Mouse (Mus musculus) kidney, embryonic 16.5 days (tissue): ENCODE measurements around the gene Wbp1l. TPM values are rescaled to one million over a fixed set of nuclear protein-coding genes. Genes with fewer than 3 reads are reported as not detected.

Source experiments
- ATAC-seq: fragments of 200-750 bp; cut with Nextera tagmentation; 2 replicates; pipeline ENCODE4 v1.8.0; 2017; ENCODE audit warnings: moderate TSS enrichment; ENCODE audit not compliant: low FRiP score, low TSS enrichment
- H3K27ac ChIP-seq: fragments of 300-500 bp; sonication (generic); 2 replicates; pipeline ENCODE4 v1.5.1; 2014; ENCODE audit warnings: low read length
- H3K27me3 ChIP-seq: fragments of 300-500 bp; sonication (generic); 2 replicates; pipeline ENCODE4 v1.6.1; 2014; ENCODE audit warnings: low read length, control low read depth, mixed read lengths; ENCODE audit not compliant: insufficient read depth
- H3K36me3 ChIP-seq: fragments of 300-500 bp; sonication (generic); 2 replicates; pipeline ENCODE4 v1.6.1; 2014; ENCODE audit warnings: low read length, control low read depth, mixed read lengths; ENCODE audit not compliant: insufficient read depth
- H3K4me1 ChIP-seq: fragments of 300-500 bp; sonication (generic); 2 replicates; pipeline ENCODE4 v1.6.1; 2014; ENCODE audit warnings: low read length, control low read depth, mixed read lengths; ENCODE audit not compliant: insufficient read depth
- H3K4me2 ChIP-seq: fragments of 300-500 bp; sonication (generic); replicated peaks from 2 replicates; pipeline ENCODE4 v1.6.1; 2014; ENCODE audit warnings: low read depth, low read length
- H3K4me3 ChIP-seq: fragments of 300-500 bp; sonication (generic); 2 replicates; pipeline ENCODE4 v1.5.1; 2014; ENCODE audit warnings: mild to moderate bottlenecking, low read length
- H3K9ac ChIP-seq: fragments of 300-500 bp; sonication (generic); replicated peaks from 2 replicates; pipeline ENCODE4 v1.6.1; 2014; ENCODE audit warnings: low read length
- H3K9me3 ChIP-seq: fragments of 300-500 bp; sonication (generic); 2 replicates; pipeline ENCODE4 v1.6.1; 2016; ENCODE audit warnings: low read length, control low read depth
- WGBS: fragments of 180-500 bp; shearing (Covaris S2); extraction: QIAGEN DNeasy Blood & Tissue Kit; methylation state at CpG from one replicate; pipeline ENCODE4 v1.1.7; 2014; 5-methylcytosine and 5-hydroxymethylcytosine counted together
- polyA plus RNA-seq: library from polyadenylated mRNA; unstranded; fragments of >200 nt; fragmentation: Nextera tagmentation; extraction: Ambion mirVana; gene quantifications from 2 replicates; pipeline ENCODE4 v1.2.1, GENCODE M21; 2015

Wbp1l gene
- polyA plus RNA-seq, 1 experiment from 2014 or later, result 53.4 TPM

- no peaks in the 10 kb centered on the region for H3K9me3 ChIP-seq
- WGBS, result 73% methylated on average over 4 of the region's 4 CpGs
- H3K4me1 ChIP-seq, result peaks cover 34% of the 10 kb centered on the region
- 0 out of 2 replicates have a peak overlapping the region, but pooled peaks have one; percentile 39 for H3K27ac ChIP-seq
- no peak for ATAC-seq
- H3K4me3 ChIP-seq, result no peak overlapping the region; the same call in 1 of the 2 replicates
- peak overlapping the region; percentile 42 for H3K4me2 ChIP-seq
- peaks cover 21% of the 10 kb centered on the region for H3K36me3 ChIP-seq
- H3K27me3 ChIP-seq, result no peaks in the 10 kb centered on the region
- H3K9ac ChIP-seq, result no peak overlapping the region
Observed at GRCm38 (mm10) chr19:46598187-46598586, 697 bp upstream of the Wbp1l start.

GRCm38 (mm10) chr19:46599375-46600256 is 732 bp downstream of the Wbp1l start:
- Histone ChIP-seq H3K27ac (peak overlapping the region; percentile 79), H3K9me3 (no peaks in the 10 kb centered on the region), H3K4me2 (peak overlapping the region; percentile 86), H3K4me1 (peaks cover 34% of the 10 kb centered on the region), H3K36me3 (peaks cover 14% of the 10 kb centered on the region; the same call in 1 of the 2 replicates), H3K4me3 (peak overlapping the region; percentile 100), H3K27me3 (no peaks in the 10 kb centered on the region), H3K9ac (peak overlapping the region; percentile 88)
- WGBS, result 12% methylated on average over 22 of the region's 22 CpGs
- peak; percentile 16; the same call in 1 of the 2 replicates for ATAC-seq

GRCm38 (mm10) chr19:46600371-46600770 is 1.5 kb downstream of the Wbp1l start:
- peaks cover 8% of the 10 kb centered on the region; the same call in 1 of the 2 replicates for H3K36me3 ChIP-seq
- H3K9me3 ChIP-seq, result no peaks in the 10 kb centered on the region
- no peaks in the 10 kb centered on the region for H3K27me3 ChIP-seq
- H3K4me1 ChIP-seq, result peaks cover 34% of the 10 kb centered on the region
- WGBS, result 62% methylated on average over 4 of the region's 4 CpGs
- H3K27ac ChIP-seq, result no peak overlapping the region
- H3K4me2 ChIP-seq, result peak overlapping the region; percentile 86
- H3K9ac ChIP-seq, result peak overlapping the region; percentile 88
- no peak for ATAC-seq
- peak overlapping the region; percentile 100 for H3K4me3 ChIP-seq

GRCm38 (mm10) chr19:46601491-46601890 is 2.6 kb downstream of the Wbp1l start:
- H3K36me3 ChIP-seq, result peaks cover 7% of the 10 kb centered on the region; the same call in 1 of the 2 replicates
- no peaks in the 10 kb centered on the region for H3K27me3 ChIP-seq
- peak overlapping the region; percentile 36; the same call in 1 of the 2 replicates for H3K9ac ChIP-seq
- peaks cover 34% of the 10 kb centered on the region for H3K4me1 ChIP-seq
- WGBS, result 45% methylated on average over 14 of the region's 14 CpGs
- H3K4me3 ChIP-seq, result no peak overlapping the region
- peak overlapping the region; percentile 11 for H3K4me2 ChIP-seq
- no peaks in the 10 kb centered on the region for H3K9me3 ChIP-seq
- no peak for ATAC-seq
- peak overlapping the region; percentile 47; the same call in 1 of the 2 replicates for H3K27ac ChIP-seq

GRCm38 (mm10) chr19:46602406-46602805 is 3.5 kb downstream of the Wbp1l start:
- H3K4me1 ChIP-seq, result peaks cover 37% of the 10 kb centered on the region
- no peak overlapping the region for H3K4me3 ChIP-seq
- no peaks in the 10 kb centered on the region for H3K27me3 ChIP-seq
- ATAC-seq, result no peak
- no peak overlapping the region for H3K27ac ChIP-seq
- 72% methylated on average over 4 of the region's 4 CpGs for WGBS
- H3K36me3 ChIP-seq, result peaks cover 11% of the 10 kb centered on the region; the same call in 1 of the 2 replicates
- no peak overlapping the region for H3K9ac ChIP-seq
- H3K4me2 ChIP-seq, result no peak overlapping the region
- no peaks in the 10 kb centered on the region for H3K9me3 ChIP-seq

GRCm38 (mm10) chr19:46606718-46607117 is 7.8 kb downstream of the Wbp1l start:
- Histone ChIP-seq H3K36me3 (peaks cover 17% of the 10 kb centered on the region; the same call in 1 of the 2 replicates), H3K27ac (no peak overlapping the region)
- ATAC-seq, result no peak

GRCm38 (mm10) chr19:46607424-46607823 is 8.5 kb downstream of the Wbp1l start:
- WGBS, result 57% methylated on average over 7 of the region's 7 CpGs
- H3K27ac ChIP-seq, result no peak overlapping the region

More at GRCm38 (mm10) chr19:46606718-46607117, 7.8 kb downstream of the Wbp1l start:
- Histone ChIP-seq H3K4me2 (no peak overlapping the region), H3K27me3 (no peaks in the 10 kb centered on the region), H3K9ac (no peak overlapping the region), H3K9me3 (no peaks in the 10 kb centered on the region), H3K4me3 (no peak overlapping the region), H3K4me1 (peaks cover 14% of the 10 kb centered on the region)
- WGBS, result 80% methylated on average over 13 of the region's 13 CpGs

GRCm38 (mm10) chr19:46608158-46608557 is 9.3 kb downstream of the Wbp1l start:
- Histone ChIP-seq H3K4me1 (peaks cover 14% of the 10 kb centered on the region), H3K4me2 (no peak overlapping the region), H3K4me3 (no peak overlapping the region), H3K9me3 (no peaks in the 10 kb centered on the region), H3K36me3 (peaks cover 17% of the 10 kb centered on the region; the same call in 1 of the 2 replicates), H3K27me3 (no peaks in the 10 kb centered on the region), H3K9ac (no peak overlapping the region), H3K27ac (no peak overlapping the region)
- ATAC-seq, result no peak
- 96% methylated on average over 7 of the region's 7 CpGs for WGBS

More at GRCm38 (mm10) chr19:46607424-46607823, 8.5 kb downstream of the Wbp1l start:
- H3K9ac ChIP-seq, result no peak overlapping the region
- no peak for ATAC-seq
- peaks cover 17% of the 10 kb centered on the region; the same call in 1 of the 2 replicates for H3K36me3 ChIP-seq
- H3K4me3 ChIP-seq, result no peak overlapping the region
- H3K4me1 ChIP-seq, result peaks cover 14% of the 10 kb centered on the region
- no peaks in the 10 kb centered on the region for H3K9me3 ChIP-seq
- no peak overlapping the region for H3K4me2 ChIP-seq
- no peaks in the 10 kb centered on the region for H3K27me3 ChIP-seq

GRCm38 (mm10) chr19:46616378-46616777 is 17.5 kb downstream of the Wbp1l start:
- no peak overlapping the region for H3K9ac ChIP-seq
- 66% methylated on average over 11 of the region's 11 CpGs for whole genome bisulfite sequencing
- no peaks in the 10 kb centered on the region for H3K9me3 ChIP-seq
- no peak for ATAC-seq
- peaks cover 4% of the 10 kb centered on the region; the same call in 1 of the 2 replicates for H3K36me3 ChIP-seq
- H3K27ac ChIP-seq, result no peak overlapping the region
- peaks cover 55% of the 10 kb centered on the region for H3K4me1 ChIP-seq
- no peak overlapping the region for H3K4me3 ChIP-seq
- no peaks in the 10 kb centered on the region for H3K27me3 ChIP-seq
- no peak overlapping the region for H3K4me2 ChIP-seq
